Mouse (Mus musculus) forebrain, postnatal 0 days (tissue): ENCODE measurements around the gene Dand5. TPM values are rescaled to one million over a fixed set of nuclear protein-coding genes. Genes with fewer than 3 reads are reported as not detected.

Source experiments
- ATAC-seq: fragments of 200-750 bp; cut with Nextera tagmentation; 2 replicates; pipeline ENCODE4 v1.8.0; 2017; ENCODE audit warnings: mild to moderate bottlenecking, moderate library complexity
- DNase-seq: peaks from one replicate; pipeline ENCODE4 v3.0.0-alpha.2; 2015
- H3K27ac ChIP-seq: fragments of 300-500 bp; sonication (generic); 2 replicates; pipeline ENCODE4 v1.5.1; 2014; ENCODE audit warnings: low read depth, mild to moderate bottlenecking, antibody characterized with exemption, low read length, moderate library complexity, mixed read lengths
- H3K27me3 ChIP-seq: fragments of 300-500 bp; sonication (generic); 2 replicates; pipeline ENCODE4 v1.6.1; 2014; ENCODE audit warnings: mild to moderate bottlenecking, low read length, mixed read lengths; ENCODE audit not compliant: insufficient read depth
- H3K36me3 ChIP-seq: fragments of 300-500 bp; sonication (generic); 2 replicates; pipeline ENCODE4 v1.6.1; 2014; ENCODE audit warnings: mild to moderate bottlenecking, moderate library complexity; ENCODE audit not compliant: insufficient read depth
- H3K4me1 ChIP-seq: fragments of 300-500 bp; sonication (generic); 2 replicates; pipeline ENCODE4 v1.6.1; 2014; ENCODE audit warnings: antibody characterized with exemption; ENCODE audit not compliant: insufficient read depth
- H3K4me2 ChIP-seq: fragments of 300-500 bp; sonication (generic); 2 replicates; pipeline ENCODE4 v1.6.1; 2014; ENCODE audit warnings: low read depth, mild to moderate bottlenecking, moderate library complexity
- H3K4me3 ChIP-seq: fragments of 300-500 bp; sonication (generic); 2 replicates; pipeline ENCODE4 v1.5.1; 2014; ENCODE audit warnings: low read depth, low read length, mixed read lengths
- H3K9ac ChIP-seq: fragments of 300-500 bp; sonication (generic); 2 replicates; pipeline ENCODE4 v1.6.1; 2014; ENCODE audit warnings: mild to moderate bottlenecking
- H3K9me3 ChIP-seq: fragments of 300-500 bp; sonication (generic); 2 replicates; pipeline ENCODE4 v1.6.1; 2016; ENCODE audit warnings: low read length
- CTCF ChIP-seq: sonication (generic); IDR thresholded peaks from 2 replicates; pipeline ENCODE4 v1.5.1; 2016; ENCODE audit warnings: antibody characterized with exemption, control low read depth, low read depth
- WGBS: fragments of 180-500 bp; shearing (Covaris S2); extraction: QIAGEN DNeasy Blood & Tissue Kit; methylation state at CpG from one replicate; pipeline ENCODE4 v1.1.7; 2014; 5-methylcytosine and 5-hydroxymethylcytosine counted together
- polyA plus RNA-seq: library from polyadenylated mRNA; unstranded; fragments of >200 nt; fragmentation: Nextera tagmentation; extraction: Ambion mirVana; gene quantifications from 2 replicates; pipeline ENCODE4 v1.2.1, GENCODE M21; 2015
- total RNA-seq: library from RNA; depleted of rRNA; stranded (reverse); fragments of >200 nt; gene quantifications from 2 replicates; pipeline ENCODE4 v1.2.3, GENCODE M21; 2014

Dand5 gene
- total and polyA plus RNA-seq, 2 experiments from 2014 or later = 6.9 to 10.0 TPM

GRCm38 (mm10) chr8:84823653-84824052 lies 1.0 kb upstream of the Dand5 start:
- DNase-seq (peak; percentile 87), ATAC-seq (peak; percentile 95)
- 1% methylated on average over 18 of the region's 18 CpGs for whole genome bisulfite sequencing
- Histone ChIP-seq H3K9me3 (no peaks in the 10 kb centered on the region), H3K4me2 (peak overlapping the region; percentile 49), H3K27me3 (no peaks in the 10 kb centered on the region), H3K27ac (no peak overlapping the region), H3K9ac (peak overlapping the region; percentile 0; the same call in 1 of the 2 replicates), H3K4me3 (peak overlapping the region; percentile 31), H3K4me1 (no peaks in the 10 kb centered on the region), H3K36me3 (no peaks in the 10 kb centered on the region)
- peak; percentile 93 for TF ChIP-seq CTCF

DNA sequence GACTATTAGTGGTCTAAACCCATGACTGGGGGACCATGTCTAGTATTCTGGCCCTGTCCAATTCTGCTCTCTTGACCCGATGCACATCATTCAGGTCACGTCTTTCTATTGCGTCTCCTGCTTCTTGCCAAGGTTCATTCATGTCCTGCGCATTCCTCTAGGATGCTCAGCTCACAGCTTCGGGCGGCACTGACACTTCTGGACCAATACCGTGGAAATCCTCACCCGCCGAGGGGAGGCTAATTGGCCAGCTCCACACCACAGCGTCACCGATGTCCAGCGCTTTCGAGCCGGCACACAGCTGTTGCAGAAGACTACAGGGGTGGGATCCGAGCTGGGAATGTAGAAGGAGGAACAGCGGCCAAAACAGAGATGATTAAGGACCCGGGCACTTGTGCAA lies 6.5 kb downstream of the Dand5 start:
- TF ChIP-seq CTCF = no peak
- Histone ChIP-seq H3K4me2 (no peak overlapping the region), H3K9me3 (no peaks in the 10 kb centered on the region), H3K4me1 (peaks cover 14% of the 10 kb centered on the region), H3K36me3 (no peaks in the 10 kb centered on the region), H3K27ac (no peak overlapping the region), H3K27me3 (no peaks in the 10 kb centered on the region), H3K9ac (no peak overlapping the region), H3K4me3 (no peak overlapping the region)
- ATAC-seq = no peak
- WGBS = 78% methylated on average over 17 of the region's 17 CpGs
- DNase-seq = no peak

GRCm38 (mm10) chr8:84815547-84815946 lies 7.1 kb downstream of the Dand5 start:
- TF ChIP-seq CTCF = peak; percentile 96
- peak; percentile 93 for DNase-seq
- H3K27ac ChIP-seq = peak overlapping the region; percentile 87
- WGBS = 10% methylated on average over 9 of the region's 9 CpGs
- no peaks in the 10 kb centered on the region for H3K27me3 ChIP-seq
- ATAC-seq = peak; percentile 70
- no peaks in the 10 kb centered on the region for H3K36me3 ChIP-seq
- H3K4me2 ChIP-seq = peak overlapping the region; percentile 17
- H3K4me3 ChIP-seq = no peak overlapping the region
- H3K4me1 ChIP-seq = peaks cover 14% of the 10 kb centered on the region
- no peaks in the 10 kb centered on the region for H3K9me3 ChIP-seq
- H3K9ac ChIP-seq = no peak overlapping the region

DNA sequence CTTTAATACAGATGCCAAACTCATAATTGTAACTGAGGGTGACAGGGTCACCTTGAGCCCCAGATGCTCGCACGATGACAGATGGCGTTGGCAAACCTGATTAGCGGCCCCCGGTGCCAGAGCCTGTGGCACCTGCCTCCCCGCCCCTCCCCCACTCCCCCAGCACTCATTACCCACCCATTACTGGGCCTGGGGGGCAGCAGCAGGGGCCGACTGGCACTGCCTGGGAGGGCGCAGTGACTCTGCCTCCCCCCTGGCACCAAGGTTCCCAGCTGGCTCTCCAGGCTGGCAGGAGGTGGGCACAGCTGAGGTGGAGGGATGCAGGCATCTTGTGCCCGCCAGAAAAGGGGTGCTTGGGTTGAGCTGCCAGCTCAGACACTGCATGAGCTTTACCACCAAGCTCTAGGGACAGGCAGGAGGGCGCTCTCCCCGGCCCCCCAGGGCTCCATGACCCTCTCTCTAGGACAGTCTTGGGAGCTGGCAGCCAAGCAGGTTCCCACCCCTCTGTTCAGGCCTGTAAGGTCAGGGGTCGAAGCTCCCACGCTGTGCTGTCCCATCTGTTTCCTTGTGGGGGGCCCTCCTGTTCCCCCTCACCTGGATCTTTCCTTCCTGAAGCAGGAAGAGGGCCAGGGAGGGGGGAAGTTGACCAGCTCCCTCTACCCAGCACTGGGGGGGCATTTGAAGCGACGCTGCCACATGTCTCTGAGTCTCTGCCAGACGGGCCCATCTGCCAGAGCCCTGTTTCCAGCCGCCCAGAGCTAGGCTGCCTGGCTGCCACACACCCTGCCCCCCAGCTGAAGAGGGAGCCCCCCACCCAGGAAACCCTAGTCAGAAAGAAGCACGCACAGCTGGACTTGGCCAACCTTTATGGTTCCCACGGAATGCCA lies 7.8 kb downstream of the Dand5 start:
- ATAC-seq = peak; percentile 26
- H3K27ac ChIP-seq = peak overlapping the region; percentile 87
- TF ChIP-seq CTCF = no peak
- DNase-seq = peak; percentile 61
- H3K9ac ChIP-seq = 0 out of 2 replicates have a peak overlapping the region, but pooled peaks have one; percentile 2
- no peak overlapping the region for H3K4me3 ChIP-seq
- peak overlapping the region; percentile 19 for H3K4me2 ChIP-seq
- H3K9me3 ChIP-seq = no peaks in the 10 kb centered on the region
- no peaks in the 10 kb centered on the region for H3K36me3 ChIP-seq
- peaks cover 14% of the 10 kb centered on the region for H3K4me1 ChIP-seq
- H3K27me3 ChIP-seq = no peaks in the 10 kb centered on the region
- WGBS = 27% methylated on average over 19 of the region's 19 CpGs

DNA sequence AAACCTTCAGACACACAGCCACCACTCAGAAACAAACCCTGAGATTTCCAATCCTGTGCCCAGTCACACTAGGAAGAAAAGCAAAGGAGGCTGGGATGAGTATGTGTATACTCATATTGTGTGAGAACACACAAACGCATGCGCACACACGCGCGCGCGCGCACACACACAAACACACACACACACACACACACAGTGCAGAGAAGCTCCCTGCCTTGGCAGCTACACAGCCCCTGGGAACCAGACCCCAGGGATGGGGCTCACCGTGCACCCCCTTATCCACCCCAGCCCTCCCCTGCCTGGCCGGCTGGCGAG lies 8.4 kb downstream of the Dand5 start:
- H3K4me3 ChIP-seq = no peak overlapping the region
- no peak for TF ChIP-seq CTCF
- no peaks in the 10 kb centered on the region for H3K36me3 ChIP-seq
- peaks cover 14% of the 10 kb centered on the region for H3K4me1 ChIP-seq
- H3K27ac ChIP-seq = peak overlapping the region; percentile 87
- ATAC-seq (peak; percentile 15), DNase-seq (peak; percentile 63)
- H3K4me2 ChIP-seq = peak overlapping the region; percentile 19
- WGBS = 51% methylated on average over 11 of the region's 11 CpGs
- no peaks in the 10 kb centered on the region for H3K9me3 ChIP-seq
- no peaks in the 10 kb centered on the region for H3K27me3 ChIP-seq
- H3K9ac ChIP-seq = 0 out of 2 replicates have a peak overlapping the region, but pooled peaks have one; percentile 2

DNA sequence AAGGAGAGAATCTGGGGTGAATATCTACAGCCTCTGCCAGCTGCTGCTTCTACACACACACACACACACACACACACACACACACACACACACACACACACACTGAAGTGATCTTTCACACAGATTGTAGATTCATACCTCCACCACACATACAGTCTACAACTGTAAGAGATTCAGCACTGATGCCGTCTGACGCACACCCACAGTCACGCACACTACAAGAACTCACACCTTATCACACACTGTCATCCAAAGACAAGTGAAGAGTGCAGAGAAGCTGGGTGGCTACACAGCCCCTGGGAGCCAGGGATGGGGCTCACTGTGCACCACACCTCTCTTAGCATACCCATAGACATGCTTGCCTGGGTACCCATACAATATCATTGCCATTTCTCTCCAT lies 8.8 kb downstream of the Dand5 start:
- H3K27me3 ChIP-seq = no peaks in the 10 kb centered on the region
- WGBS = 67% methylated on average over 3 of the region's 3 CpGs
- peak overlapping the region; percentile 87 for H3K27ac ChIP-seq
- no peak for TF ChIP-seq CTCF
- ATAC-seq (0 out of 2 replicates have a peak, but pooled peaks have one; percentile 3), DNase-seq (no peak)
- H3K36me3 ChIP-seq = no peaks in the 10 kb centered on the region
- no peak overlapping the region for H3K4me2 ChIP-seq
- peaks cover 14% of the 10 kb centered on the region for H3K4me1 ChIP-seq
- peak overlapping the region; percentile 10; the same call in 1 of the 2 replicates for H3K9ac ChIP-seq
- H3K9me3 ChIP-seq = no peaks in the 10 kb centered on the region
- no peak overlapping the region for H3K4me3 ChIP-seq

GRCm38 (mm10) chr8:84813059-84813458 lies 9.6 kb downstream of the Dand5 start:
- Histone ChIP-seq H3K36me3 (no peaks in the 10 kb centered on the region), H3K27me3 (no peaks in the 10 kb centered on the region), H3K4me3 (no peak overlapping the region), H3K4me1 (peaks cover 14% of the 10 kb centered on the region), H3K27ac (peak overlapping the region; percentile 87), H3K9ac (peak overlapping the region; percentile 10; the same call in 1 of the 2 replicates), H3K9me3 (no peaks in the 10 kb centered on the region), H3K4me2 (no peak overlapping the region)
- TF ChIP-seq CTCF = peak; percentile 93
- ATAC-seq (peak; percentile 44; the same call in 1 of the 2 replicates), DNase-seq (peak; percentile 93)
- WGBS = 0% methylated on average over 5 of the region's 5 CpGs
